Mouse (Mus musculus): ENCODE measurements around the gene Myh15.
"Not testable (repeated sequence)": the region's sequence is repeated elsewhere in the genome, so short reads cannot be mapped to it uniquely, and the experiment has no call there.

- TF ChIP-seq POLR2A (IDR thresholded peaks at IDR 0.05; ENCODE audit: borderline replicate concordance, low read depth, low read length); CTCF (IDR thresholded peaks at IDR 0.05; ENCODE audit: low read depth, low read length): not testable (repeated sequence)
Measured at GRCm38 (mm10) chr16:49243517-49243916, 186.2 kb downstream of the Myh15 start.

Measured in bone marrow macrophage, adult 2 months (primary cell).